Mouse (Mus musculus): ENCODE measurements around the gene Aox2. TPM values are rescaled to one million over a fixed set of nuclear protein-coding genes. Genes with fewer than 3 reads are reported as not detected.

The Aox2 gene
- total and polyA plus RNA-seq, 3 experiments, result not detected

- Histone ChIP-seq H3K4me3 (replicated peaks in 1 of 3; ENCODE audit: low read depth in 2 of 3, low read length in 2 of 3, poor library complexity in 1 of 3) (no peak overlapping the region), H3K4me1 (ENCODE audit: control insufficient read depth in 1 of 2, insufficient read depth in 2 of 2) (peaks cover 0 to 5% of the 10 kb centered on the region in 2 experiments; a peak in 2 of 4 replicates), H3K27ac (ENCODE audit: insufficient read depth, low read depth) (no peak overlapping the region), H3K4me2 (ENCODE audit: insufficient read depth, low read depth, poor library complexity, severe bottlenecking) (no peak overlapping the region), H3K27me3 (replicated peaks) (no peaks in the 10 kb centered on the region), H3K9me3 (replicated peaks; ENCODE audit: low read length) (peaks cover 10% of the 10 kb centered on the region), H3K36me3 (replicated peaks in 1 of 2; ENCODE audit: control insufficient read depth in 1 of 2, insufficient read depth in 1 of 2, low read length in 1 of 2) (no peaks in the 10 kb centered on the region), H3K9ac (ENCODE audit: insufficient read depth, low read depth) (no peak overlapping the region), H3K79me2 (replicated peaks; ENCODE audit: control insufficient read depth, extremely low read depth, insufficient read depth, poor library complexity, severe bottlenecking) (no peaks in the 10 kb centered on the region)
- in situ Hi-C loops (cut with MboI; ENCODE audit: low pct_ligation_motif_present, low pct_unique_long_range_greater_than_20kb, low sequenced_read_pairs), result no loop called here
- dilution Hi-C loops (cut with MboI; ENCODE audit: extremely low pct_ligation_motif_present, extremely low pct_unique_long_range_greater_than_20kb, low sequenced_read_pairs), result no loop called here
- TF ChIP-seq RCOR1 (conservative IDR thresholded peaks at IDR 0.05; ENCODE audit: low read depth, low read length) (no peak), POLR2AphosphoS2 (IDR thresholded peaks at IDR 0.05; ENCODE audit: low read depth, low read length) (no peak), IRF4 (IDR thresholded peaks at IDR 0.05; ENCODE audit: low read depth, low read length) (no peak), PAX5 (IDR thresholded peaks at IDR 0.05; ENCODE audit: low read length) (no peak), MXI1 (IDR thresholded peaks at IDR 0.05; ENCODE audit: low read depth, low read length) (no peak)
- DNase-seq (ENCODE audit: extremely low read depth), result no peak
Observed at GRCm38 (mm10) chr1:58339901-58340300, 61.8 kb downstream of the Aox2 start.

- no peaks in the 10 kb centered on the region for H3K79me2 ChIP-seq (replicated peaks; ENCODE audit: control insufficient read depth, extremely low read depth, insufficient read depth, poor library complexity, severe bottlenecking)
- H3K9me3 ChIP-seq (replicated peaks; ENCODE audit: low read length), result peaks cover 7% of the 10 kb centered on the region
- no peak overlapping the region for H3K4me2 ChIP-seq (ENCODE audit: insufficient read depth, low read depth, poor library complexity, severe bottlenecking)
- H3K9ac ChIP-seq (ENCODE audit: insufficient read depth, low read depth), result no peak overlapping the region
- H3K36me3 ChIP-seq (replicated peaks in 1 of 2; ENCODE audit: control insufficient read depth in 1 of 2, insufficient read depth in 1 of 2, low read length in 1 of 2), result no peaks in the 10 kb centered on the region
- H3K4me1 ChIP-seq (ENCODE audit: control insufficient read depth in 1 of 2, insufficient read depth in 2 of 2), result peaks cover 0 to 5% of the 10 kb centered on the region in 2 experiments; a peak in 3 of 4 replicates
- no peak overlapping the region for H3K4me3 ChIP-seq (replicated peaks in 1 of 3; ENCODE audit: low read depth in 2 of 3, low read length in 2 of 3, poor library complexity in 1 of 3)
- DNase-seq (ENCODE audit: extremely low read depth), result no peak
- in situ Hi-C loops (cut with MboI; ENCODE audit: low pct_ligation_motif_present, low pct_unique_long_range_greater_than_20kb, low sequenced_read_pairs) (no loop called here), dilution Hi-C loops (cut with MboI; ENCODE audit: extremely low pct_ligation_motif_present, extremely low pct_unique_long_range_greater_than_20kb, low sequenced_read_pairs) (no loop called here)
- TF ChIP-seq NELFE (IDR thresholded peaks at IDR 0.05; ENCODE audit: low read depth, low read length), result no peak
- no peak for TF ChIP-seq POLR2AphosphoS2 (IDR thresholded peaks at IDR 0.05; ENCODE audit: low read depth, low read length)
- TF ChIP-seq E2F4 (IDR thresholded peaks at IDR 0.05; ENCODE audit: insufficient replicate concordance, low read depth, low read length), result no peak
- TF ChIP-seq CHD1 (IDR thresholded peaks at IDR 0.05; ENCODE audit: low read depth, low read length), result no peak
- no peak for TF ChIP-seq KAT2A (IDR thresholded peaks at IDR 0.05; ENCODE audit: insufficient replicate concordance, low read length)
- TF ChIP-seq ELF1 (IDR thresholded peaks at IDR 0.05; ENCODE audit: low read depth, low read length), result no peak
- TF ChIP-seq MXI1 (IDR thresholded peaks at IDR 0.05; ENCODE audit: low read depth, low read length), result no peak
- no peak for TF ChIP-seq ZKSCAN1 (IDR thresholded peaks at IDR 0.05; ENCODE audit: borderline replicate concordance, low read depth, low read length)
- no peak for TF ChIP-seq CTCF (conservative IDR thresholded peaks at IDR 0.05 in 1 of 2, IDR thresholded peaks at IDR 0.05 in 1 of 2; ENCODE audit: low read depth in 2 of 2, low read length in 2 of 2)
- H3K27ac ChIP-seq (ENCODE audit: insufficient read depth, low read depth), result no peak overlapping the region
- no peaks in the 10 kb centered on the region for H3K27me3 ChIP-seq (replicated peaks)
Observed at GRCm38 (mm10) chr1:58341576-58341975, 63.5 kb downstream of the Aox2 start.

- Histone ChIP-seq H3K4me3 (replicated peaks in 1 of 3; ENCODE audit: low read depth in 2 of 3, low read length in 2 of 3, poor library complexity in 1 of 3) (no peak overlapping the region), H3K4me1 (ENCODE audit: control insufficient read depth in 1 of 2, insufficient read depth in 2 of 2) (peaks cover 0 to 7% of the 10 kb centered on the region in 2 experiments; a peak in 3 of 4 replicates), H3K27ac (ENCODE audit: insufficient read depth, low read depth) (no peak overlapping the region), H3K36me3 (replicated peaks in 1 of 2; ENCODE audit: control insufficient read depth in 1 of 2, insufficient read depth in 1 of 2, low read length in 1 of 2) (no peaks in the 10 kb centered on the region), H3K4me2 (ENCODE audit: insufficient read depth, low read depth, poor library complexity, severe bottlenecking) (no peak overlapping the region; the same call in 1 of the 2 replicates), H3K9ac (ENCODE audit: insufficient read depth, low read depth) (no peak overlapping the region), H3K27me3 (replicated peaks) (no peaks in the 10 kb centered on the region), H3K79me2 (replicated peaks; ENCODE audit: control insufficient read depth, extremely low read depth, insufficient read depth, poor library complexity, severe bottlenecking) (no peaks in the 10 kb centered on the region), H3K9me3 (replicated peaks; ENCODE audit: low read length) (no peaks in the 10 kb centered on the region)
- in situ Hi-C loops (cut with MboI; ENCODE audit: low pct_ligation_motif_present, low pct_unique_long_range_greater_than_20kb, low sequenced_read_pairs) (no loop called here), dilution Hi-C loops (cut with MboI; ENCODE audit: extremely low pct_ligation_motif_present, extremely low pct_unique_long_range_greater_than_20kb, low sequenced_read_pairs) (no loop called here)
- no peak for TF ChIP-seq NELFE (IDR thresholded peaks at IDR 0.05; ENCODE audit: low read depth, low read length)
- no peak for DNase-seq (ENCODE audit: extremely low read depth)
Observed at GRCm38 (mm10) chr1:58343861-58344260, 65.7 kb downstream of the Aox2 start.
